Mouse (Mus musculus) spleen, adult 12 weeks (tissue): Measurements from ENCODE around the gene Trim27.

ENCODE experiments used
- DNase-seq: peaks from one replicate; pipeline ENCODE4 v3.0.0; 2022; ENCODE audit warnings: low spot score

Gene Trim27

GRCm38 (mm10) chr13:21172241-21173027, 6.8 kb upstream of the Trim27 start:
- peak; percentile 66 for DNase-seq

- DNase-seq: no peak
Measured at GRCm38 (mm10) chr13:21173072-21173471, 6.2 kb upstream of the Trim27 start.

- no peak for DNase-seq
Measured at GRCm38 (mm10) chr13:21176733-21177132, 2.5 kb upstream of the Trim27 start.

GRCm38 (mm10) chr13:21177657-21178056, 1.6 kb upstream of the Trim27 start:
- no peak for DNase-seq

GRCm38 (mm10) chr13:21178364-21178763, 881 bp upstream of the Trim27 start:
- DNase-seq: no peak

- peak; percentile 91 for DNase-seq
Measured at GRCm38 (mm10) chr13:21179724-21180550, 692 bp downstream of the Trim27 start.

GRCm38 (mm10) chr13:21180551-21181530, 1.6 kb downstream of the Trim27 start:
- peak; percentile 55 for DNase-seq

GRCm38 (mm10) chr13:21181996-21182395, 2.8 kb downstream of the Trim27 start:
- DNase-seq: no peak

- DNase-seq: no peak
Measured at GRCm38 (mm10) chr13:21183066-21183465, 3.8 kb downstream of the Trim27 start.

GRCm38 (mm10) chr13:21183661-21184060, 4.4 kb downstream of the Trim27 start:
- DNase-seq: no peak

- no peak for DNase-seq
Measured at GRCm38 (mm10) chr13:21185521-21185920, 6.3 kb downstream of the Trim27 start.

GRCm38 (mm10) chr13:21195406-21196228, 16.4 kb downstream of the Trim27 start:
- DNase-seq: no peak

GRCm38 (mm10) chr13:21197721-21198120, 18.5 kb downstream of the Trim27 start:
- no peak for DNase-seq

GRCm38 (mm10) chr13:21198313-21198712, 19.1 kb downstream of the Trim27 start:
- DNase-seq: no peak

GRCm38 (mm10) chr13:21199046-21200028, 20.1 kb downstream of the Trim27 start:
- DNase-seq: no peak

GRCm38 (mm10) chr13:21200043-21200999, 21.1 kb downstream of the Trim27 start:
- peak; percentile 87 for DNase-seq

GRCm38 (mm10) chr13:21215275-21215983, 36.2 kb downstream of the Trim27 start:
- DNase-seq: peak; percentile 60

- DNase-seq: no peak
Measured at GRCm38 (mm10) chr13:21216781-21217180, 37.5 kb downstream of the Trim27 start.
